Mouse (Mus musculus) midbrain, embryonic 10.5 days (tissue): ENCODE measurements around the gene Clasp1. TPM values are rescaled to one million over a fixed set of nuclear protein-coding genes. Genes with fewer than 3 reads are reported as not detected.

ENCODE experiments used
- DNase-seq: peaks from one replicate; pipeline ENCODE4 v3.0.0-alpha.2; 2017; ENCODE audit warnings: low spot score
- H3K27ac ChIP-seq: fragments of 300-500 bp; sonication (generic); replicated peaks from 2 replicates; pipeline ENCODE4 v1.5.1; 2016; ENCODE audit warnings: mild to moderate bottlenecking
- H3K27me3 ChIP-seq: fragments of 300-500 bp; sonication (generic); 2 replicates; pipeline ENCODE4 v1.6.1; 2016; ENCODE audit warnings: low read depth, mild to moderate bottlenecking; ENCODE audit not compliant: poor library complexity, severe bottlenecking
- H3K36me3 ChIP-seq: fragments of 300-500 bp; sonication (generic); 2 replicates; pipeline ENCODE4 v1.6.1; 2016; ENCODE audit warnings: mild to moderate bottlenecking, moderate library complexity
- H3K4me1 ChIP-seq: fragments of 300-500 bp; sonication (generic); 2 replicates; pipeline ENCODE4 v1.6.1; 2016
- H3K4me3 ChIP-seq: fragments of 300-500 bp; sonication (generic); 2 replicates; pipeline ENCODE4 v1.5.1; 2016; ENCODE audit warnings: mild to moderate bottlenecking, moderate library complexity
- H3K9me3 ChIP-seq: fragments of 300-500 bp; sonication (generic); replicated peaks from 2 replicates; pipeline ENCODE4 v1.6.1; 2016; ENCODE audit warnings: mild to moderate bottlenecking
- WGBS: fragments of 180-500 bp; shearing (Covaris S2); methylation state at CpG from one replicate; pipeline ENCODE4 v1.1.7; 2016; 5-methylcytosine and 5-hydroxymethylcytosine counted together
- polyA plus RNA-seq: library from polyadenylated mRNA; unstranded; fragments of >200 nt; fragmentation: Nextera tagmentation; extraction: Ambion mirVana; gene quantifications from 2 replicates; pipeline ENCODE4 v1.2.1, GENCODE M21; 2016

The Clasp1 gene
- polyA plus RNA-seq, 1 experiment from 2014 or later, result 87.3 TPM

GRCm38 (mm10) chr1:118444988-118445387 lies 56.1 kb downstream of the Clasp1 start:
- Histone ChIP-seq H3K36me3 (peaks cover 3% of the 10 kb centered on the region; the same call in 1 of the 2 replicates), H3K27ac (no peak overlapping the region), H3K9me3 (no peaks in the 10 kb centered on the region), H3K4me3 (no peak overlapping the region), H3K27me3 (no peaks in the 10 kb centered on the region), H3K4me1 (peaks cover 7% of the 10 kb centered on the region)
- 66% methylated on average over 3 of the region's 3 CpGs for WGBS
- no peak for DNase-seq

GRCm38 (mm10) chr1:118445441-118445840 lies 56.6 kb downstream of the Clasp1 start:
- DNase-seq, result no peak

GRCm38 (mm10) chr1:118446006-118446405 lies 57.1 kb downstream of the Clasp1 start:
- no peak for DNase-seq
- Histone ChIP-seq H3K9me3 (no peaks in the 10 kb centered on the region), H3K36me3 (peaks cover 3% of the 10 kb centered on the region; the same call in 1 of the 2 replicates), H3K4me3 (no peak overlapping the region), H3K4me1 (peaks cover 7% of the 10 kb centered on the region), H3K27me3 (no peaks in the 10 kb centered on the region), H3K27ac (no peak overlapping the region)
- WGBS, result 91% methylated on average over 3 of the region's 3 CpGs

More at GRCm38 (mm10) chr1:118445441-118445840, 56.6 kb downstream of the Clasp1 start:
- H3K9me3 ChIP-seq, result no peaks in the 10 kb centered on the region
- no peak overlapping the region for H3K27ac ChIP-seq
- peaks cover 7% of the 10 kb centered on the region for H3K4me1 ChIP-seq
- H3K36me3 ChIP-seq, result peaks cover 3% of the 10 kb centered on the region; the same call in 1 of the 2 replicates
- WGBS, result 84% methylated on average over 6 of the region's 6 CpGs
- H3K27me3 ChIP-seq, result no peaks in the 10 kb centered on the region
- no peak overlapping the region for H3K4me3 ChIP-seq

- Histone ChIP-seq H3K4me3 (no peak overlapping the region), H3K9me3 (no peaks in the 10 kb centered on the region), H3K27me3 (no peaks in the 10 kb centered on the region), H3K4me1 (peaks cover 7% of the 10 kb centered on the region), H3K27ac (no peak overlapping the region), H3K36me3 (peaks cover 3% of the 10 kb centered on the region; the same call in 1 of the 2 replicates)
- no peak for DNase-seq
- WGBS, result 97% methylated on average over 2 of the region's 2 CpGs
Measured at GRCm38 (mm10) chr1:118447131-118447530, 58.3 kb downstream of the Clasp1 start.

GRCm38 (mm10) chr1:118448214-118448613 lies 59.4 kb downstream of the Clasp1 start:
- H3K4me3 ChIP-seq, result no peak overlapping the region
- H3K36me3 ChIP-seq, result no peaks in the 10 kb centered on the region

GRCm38 (mm10) chr1:118450891-118451450 lies 62.1 kb downstream of the Clasp1 start:
- peaks cover 9% of the 10 kb centered on the region; the same call in 1 of the 2 replicates for H3K4me1 ChIP-seq
- H3K9me3 ChIP-seq, result no peaks in the 10 kb centered on the region
- no peaks in the 10 kb centered on the region for H3K27me3 ChIP-seq
- WGBS, result 88% methylated on average over 3 of the region's 3 CpGs
- no peak overlapping the region for H3K4me3 ChIP-seq
- H3K27ac ChIP-seq, result no peak overlapping the region
- no peak for DNase-seq
- H3K36me3 ChIP-seq, result 0 out of 2 replicates have a peak, but pooled peaks cover 3% of the 10 kb centered on the region

More at GRCm38 (mm10) chr1:118448214-118448613, 59.4 kb downstream of the Clasp1 start:
- H3K4me1 ChIP-seq, result peaks cover 7% of the 10 kb centered on the region
- H3K27ac ChIP-seq, result no peak overlapping the region
- H3K9me3 ChIP-seq, result no peaks in the 10 kb centered on the region
- 89% methylated on average over 1 of the region's 1 CpGs for WGBS
- no peaks in the 10 kb centered on the region for H3K27me3 ChIP-seq
- no peak for DNase-seq

GRCm38 (mm10) chr1:118453577-118453976 lies 64.7 kb downstream of the Clasp1 start:
- 92% methylated on average over 4 of the region's 4 CpGs for WGBS
- no peak overlapping the region for H3K4me3 ChIP-seq
- H3K9me3 ChIP-seq, result no peaks in the 10 kb centered on the region
- no peak for DNase-seq
- H3K36me3 ChIP-seq, result 0 out of 2 replicates have a peak, but pooled peaks cover 3% of the 10 kb centered on the region
- H3K4me1 ChIP-seq, result peaks cover 32% of the 10 kb centered on the region
- H3K27ac ChIP-seq, result no peak overlapping the region
- H3K27me3 ChIP-seq, result no peaks in the 10 kb centered on the region

- Histone ChIP-seq H3K9me3 (no peaks in the 10 kb centered on the region), H3K4me1 (peaks cover 38% of the 10 kb centered on the region), H3K27ac (no peak overlapping the region), H3K36me3 (0 out of 2 replicates have a peak, but pooled peaks cover 3% of the 10 kb centered on the region), H3K4me3 (no peak overlapping the region), H3K27me3 (no peaks in the 10 kb centered on the region)
- DNase-seq, result no peak
- WGBS, result 90% methylated on average over 4 of the region's 4 CpGs
Measured at GRCm38 (mm10) chr1:118454817-118455216, 66.0 kb downstream of the Clasp1 start.

- no peaks in the 10 kb centered on the region for H3K9me3 ChIP-seq
- peaks cover 23% of the 10 kb centered on the region for H3K36me3 ChIP-seq
- no peaks in the 10 kb centered on the region for H3K27me3 ChIP-seq
- no peak for DNase-seq
- H3K27ac ChIP-seq, result peak overlapping the region; percentile 62
- peaks cover 39% of the 10 kb centered on the region for H3K4me1 ChIP-seq
- WGBS, result 63% methylated on average over 11 of the region's 11 CpGs
- peak overlapping the region; percentile 27; the same call in 1 of the 2 replicates for H3K4me3 ChIP-seq
Measured at GRCm38 (mm10) chr1:118457256-118457882, 68.5 kb downstream of the Clasp1 start.

GRCm38 (mm10) chr1:118457883-118458259 lies 69.0 kb downstream of the Clasp1 start:
- Histone ChIP-seq H3K36me3 (peaks cover 28% of the 10 kb centered on the region), H3K27me3 (no peaks in the 10 kb centered on the region), H3K4me1 (peaks cover 39% of the 10 kb centered on the region), H3K27ac (peak overlapping the region; percentile 62), H3K9me3 (no peaks in the 10 kb centered on the region), H3K4me3 (peak overlapping the region; percentile 11; the same call in 1 of the 2 replicates)
- WGBS, result 50% methylated on average over 1 of the region's 1 CpGs
- DNase-seq, result no peak

- no peaks in the 10 kb centered on the region for H3K9me3 ChIP-seq
- H3K4me3 ChIP-seq, result peak overlapping the region; percentile 59; the same call in 1 of the 2 replicates
- peaks cover 39% of the 10 kb centered on the region for H3K4me1 ChIP-seq
- 0 out of 2 replicates have a peak overlapping the region, but pooled peaks have one; percentile 13 for H3K27ac ChIP-seq
- DNase-seq, result no peak
- H3K36me3 ChIP-seq, result peaks cover 32% of the 10 kb centered on the region
- no peaks in the 10 kb centered on the region for H3K27me3 ChIP-seq
- WGBS, result 70% methylated on average over 3 of the region's 3 CpGs
Measured at GRCm38 (mm10) chr1:118458279-118458678, 69.4 kb downstream of the Clasp1 start.

GRCm38 (mm10) chr1:118458963-118459920 lies 70.4 kb downstream of the Clasp1 start:
- H3K36me3 ChIP-seq, result peaks cover 42% of the 10 kb centered on the region
- H3K27ac ChIP-seq, result peak overlapping the region; percentile 92
- H3K4me1 ChIP-seq, result peaks cover 39% of the 10 kb centered on the region
- no peaks in the 10 kb centered on the region for H3K27me3 ChIP-seq
- peak overlapping the region; percentile 59 for H3K4me3 ChIP-seq
- no peaks in the 10 kb centered on the region for H3K9me3 ChIP-seq
- 2% methylated on average over 53 of the region's 53 CpGs for WGBS
- DNase-seq, result peak; percentile 91
